Mouse (Mus musculus): Measurements from ENCODE around the gene Ubald2. TPM values are rescaled to one million over a fixed set of nuclear protein-coding genes. Genes with fewer than 3 reads are reported as not detected.

Ubald2 gene
- polyA plus RNA-seq, 1 experiment from 2014 or later = 56.6 TPM

GRCm38 (mm10) chr11:116426852-116427575 is 6.9 kb upstream of the Ubald2 start:
- 68% methylated on average over 6 of the region's 6 CpGs for WGBS
- no peak for ATAC-seq
- no peaks in the 10 kb centered on the region for H3K9me3 ChIP-seq (ENCODE audit: low read length)
- no peak for TF ChIP-seq CTCF (IDR thresholded peaks at IDR 0.05)
- no peak for TF ChIP-seq EP300 (IDR thresholded peaks at IDR 0.05)
- H3K36me3 ChIP-seq (ENCODE audit: insufficient read depth, low read length) = no peaks in the 10 kb centered on the region
- H3K27me3 ChIP-seq (replicated peaks; ENCODE audit: insufficient read depth, low read length) = no peaks in the 10 kb centered on the region
- no peak overlapping the region for H3K4me2 ChIP-seq (replicated peaks; ENCODE audit: low read depth, low read length)
- H3K9ac ChIP-seq (replicated peaks; ENCODE audit: low read depth) = no peak overlapping the region
- no peak for DNase-seq (ENCODE audit: low spot score)
- 0 out of 2 replicates have a peak, but pooled peaks cover 3% of the 10 kb centered on the region for H3K4me1 ChIP-seq (ENCODE audit: insufficient read depth, low read depth, low read length)
- no peak overlapping the region for H3K4me3 ChIP-seq (ENCODE audit: low read depth, low read length)
- H3K27ac ChIP-seq (ENCODE audit: low read length) = no peak overlapping the region

- H3K27me3 ChIP-seq (replicated peaks; ENCODE audit: insufficient read depth, low read length) = no peaks in the 10 kb centered on the region
- H3K9ac ChIP-seq (replicated peaks; ENCODE audit: low read depth) = no peak overlapping the region
- H3K36me3 ChIP-seq (ENCODE audit: insufficient read depth, low read length) = no peaks in the 10 kb centered on the region
- H3K9me3 ChIP-seq (ENCODE audit: low read length) = no peaks in the 10 kb centered on the region
- H3K4me2 ChIP-seq (replicated peaks; ENCODE audit: low read depth, low read length) = no peak overlapping the region
- no peak for ATAC-seq
- TF ChIP-seq EP300 (IDR thresholded peaks at IDR 0.05) (0 out of 2 replicates have a peak, but pooled peaks have one; percentile 43), CTCF (IDR thresholded peaks at IDR 0.05) (no peak)
- WGBS = 24% methylated on average over 11 of the region's 13 CpGs
- H3K4me1 ChIP-seq (ENCODE audit: insufficient read depth, low read depth, low read length) = 0 out of 2 replicates have a peak, but pooled peaks cover 3% of the 10 kb centered on the region
- H3K27ac ChIP-seq (ENCODE audit: low read length) = no peak overlapping the region
- no peak overlapping the region for H3K4me3 ChIP-seq (ENCODE audit: low read depth, low read length)
- DNase-seq (ENCODE audit: low spot score) = peak; percentile 34
These were observed 4.7 kb upstream of the Ubald2 start for GRCm38 (mm10) chr11:116428872-116429859.

- ATAC-seq (no peak), DNase-seq (ENCODE audit: low spot score) (no peak)
- Histone ChIP-seq H3K9me3 (ENCODE audit: low read length) (no peaks in the 10 kb centered on the region), H3K27me3 (replicated peaks; ENCODE audit: insufficient read depth, low read length) (no peaks in the 10 kb centered on the region), H3K4me1 (ENCODE audit: insufficient read depth, low read depth, low read length) (peaks cover 3% of the 10 kb centered on the region; the same call in 1 of the 2 replicates), H3K4me2 (replicated peaks; ENCODE audit: low read depth, low read length) (no peak overlapping the region), H3K36me3 (ENCODE audit: insufficient read depth, low read length) (no peaks in the 10 kb centered on the region), H3K9ac (replicated peaks; ENCODE audit: low read depth) (no peak overlapping the region), H3K4me3 (ENCODE audit: low read depth, low read length) (no peak overlapping the region), H3K27ac (ENCODE audit: low read length) (no peak overlapping the region)
- WGBS = 78% methylated on average over 9 of the region's 9 CpGs
- TF ChIP-seq CTCF (IDR thresholded peaks at IDR 0.05) (no peak), EP300 (IDR thresholded peaks at IDR 0.05) (no peak)
These were observed 3.9 kb upstream of the Ubald2 start for GRCm38 (mm10) chr11:116429862-116430613.

GRCm38 (mm10) chr11:116430723-116431427 is 3.0 kb upstream of the Ubald2 start:
- 24% methylated on average over 22 of the region's 22 CpGs for WGBS
- no peaks in the 10 kb centered on the region for H3K27me3 ChIP-seq (replicated peaks; ENCODE audit: insufficient read depth, low read length)
- H3K27ac ChIP-seq (ENCODE audit: low read length) = no peak overlapping the region

GRCm38 (mm10) chr11:116431428-116432077 is 2.3 kb upstream of the Ubald2 start:
- Histone ChIP-seq H3K36me3 (ENCODE audit: insufficient read depth, low read length) (no peaks in the 10 kb centered on the region), H3K4me2 (replicated peaks; ENCODE audit: low read depth, low read length) (no peak overlapping the region), H3K27ac (ENCODE audit: low read length) (no peak overlapping the region), H3K4me3 (ENCODE audit: low read depth, low read length) (no peak overlapping the region), H3K27me3 (replicated peaks; ENCODE audit: insufficient read depth, low read length) (no peaks in the 10 kb centered on the region), H3K4me1 (ENCODE audit: insufficient read depth, low read depth, low read length) (peaks cover 7% of the 10 kb centered on the region; the same call in 1 of the 2 replicates), H3K9me3 (ENCODE audit: low read length) (no peaks in the 10 kb centered on the region), H3K9ac (replicated peaks; ENCODE audit: low read depth) (0 out of 2 replicates have a peak overlapping the region, but pooled peaks have one; percentile 23)
- TF ChIP-seq EP300 (IDR thresholded peaks at IDR 0.05) = no peak
- no peak for TF ChIP-seq CTCF (IDR thresholded peaks at IDR 0.05)
- 36% methylated on average over 11 of the region's 11 CpGs for WGBS
- ATAC-seq (no peak), DNase-seq (ENCODE audit: low spot score) (peak; percentile 44)

More at GRCm38 (mm10) chr11:116430723-116431427, 3.0 kb upstream of the Ubald2 start:
- H3K4me3 ChIP-seq (ENCODE audit: low read depth, low read length) = no peak overlapping the region
- H3K4me2 ChIP-seq (replicated peaks; ENCODE audit: low read depth, low read length) = no peak overlapping the region
- ATAC-seq (no peak), DNase-seq (ENCODE audit: low spot score) (no peak)
- H3K9me3 ChIP-seq (ENCODE audit: low read length) = no peaks in the 10 kb centered on the region
- TF ChIP-seq CTCF (IDR thresholded peaks at IDR 0.05) = no peak
- no peak for TF ChIP-seq EP300 (IDR thresholded peaks at IDR 0.05)
- H3K9ac ChIP-seq (replicated peaks; ENCODE audit: low read depth) = 0 out of 2 replicates have a peak overlapping the region, but pooled peaks have one; percentile 23
- H3K36me3 ChIP-seq (ENCODE audit: insufficient read depth, low read length) = no peaks in the 10 kb centered on the region
- H3K4me1 ChIP-seq (ENCODE audit: insufficient read depth, low read depth, low read length) = peaks cover 7% of the 10 kb centered on the region; the same call in 1 of the 2 replicates
